Mouse (Mus musculus) frontal cortex, adult (tissue): ENCODE measurements around the gene Nynrin.

Experiments used
- ATAC-seq: cut with Nextera tagmentation; 2 replicates; pipeline ENCODE4 v1.9.2; 2017; ENCODE audit warnings: mild to moderate bottlenecking, moderate library complexity, mixed read lengths; ENCODE audit not compliant: low TSS enrichment

The Nynrin gene

DNA sequence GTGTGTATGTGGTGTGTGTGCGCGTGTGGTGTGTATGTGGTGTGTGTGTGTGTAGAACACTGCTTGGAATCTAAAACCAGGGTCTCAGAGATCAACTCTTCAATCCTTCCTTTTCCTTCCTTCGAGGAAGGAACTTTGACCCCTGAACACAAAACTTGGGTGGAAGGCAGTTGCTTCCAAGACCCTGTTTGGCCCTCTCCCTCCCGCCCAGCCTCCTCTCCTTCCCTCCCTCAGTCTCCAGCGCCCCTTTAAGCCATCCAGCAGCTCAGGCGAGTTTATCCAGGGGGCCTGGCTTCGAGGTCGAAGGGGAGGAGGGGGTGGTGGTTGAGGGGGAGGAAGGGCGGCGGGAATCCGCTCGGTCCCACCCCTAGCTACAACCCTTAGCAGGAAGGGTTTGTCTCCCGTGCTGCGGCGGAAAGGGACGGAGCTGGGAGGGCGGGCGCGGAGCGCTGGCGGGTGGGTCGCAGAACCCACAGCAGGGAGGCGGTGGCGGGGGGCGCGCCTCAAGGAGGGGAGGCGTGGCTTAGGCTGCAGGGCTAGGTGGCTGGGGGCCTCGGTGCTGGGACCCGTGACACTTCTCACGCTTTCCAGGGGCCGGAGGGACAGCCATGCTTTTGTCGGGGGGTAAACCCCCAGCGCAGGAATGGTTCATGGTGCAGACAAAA lies at the start of gene Nynrin:
TSS of gene Nynrin (plus strand) at position 390 of the 665 bp plus-strand sequence.
- peak; percentile 43 for ATAC-seq

DNA sequence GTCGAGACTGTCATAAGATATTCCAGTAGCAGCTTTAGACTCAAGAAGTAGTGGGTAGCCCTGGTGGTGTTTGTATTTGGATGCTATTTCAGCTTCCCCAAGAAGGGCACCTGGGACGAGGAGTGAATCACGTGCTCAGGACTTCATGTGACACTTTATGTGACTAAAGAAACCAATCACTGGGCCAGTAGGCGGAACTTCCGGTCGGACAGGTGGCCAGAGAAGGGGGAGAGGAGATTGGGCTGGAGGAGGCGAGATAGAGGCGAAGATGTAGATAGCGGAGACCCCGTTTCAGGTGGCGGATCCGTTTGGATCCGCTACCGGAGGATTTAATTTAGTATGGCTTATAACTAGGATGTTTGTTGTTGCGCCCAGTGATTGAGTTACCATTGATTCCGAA lies 38.9 kb upstream of the Nynrin start:
- no peak for ATAC-seq

DNA sequence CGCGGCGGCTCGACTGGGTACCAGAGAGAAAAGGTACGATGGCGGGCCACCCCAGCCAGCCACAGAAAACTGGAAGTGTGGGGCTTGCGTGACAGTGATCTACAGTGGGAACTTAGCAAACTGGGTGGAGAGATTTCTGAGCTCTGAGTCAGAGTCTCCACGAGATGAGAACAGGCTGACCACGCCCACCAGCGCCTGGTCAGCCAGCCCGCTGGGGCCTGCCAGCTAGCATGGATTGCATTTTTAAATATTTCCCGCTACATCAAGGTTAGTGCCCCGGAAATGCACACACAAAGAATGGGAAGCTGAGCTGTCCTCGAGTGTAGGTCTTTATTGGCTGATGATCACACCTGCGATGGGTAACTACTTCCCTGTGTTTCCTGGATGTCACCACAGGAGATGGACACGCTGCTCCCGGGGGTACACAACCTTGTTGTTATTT lies 38.5 kb upstream of the Nynrin start:
- ATAC-seq, result no peak

DNA sequence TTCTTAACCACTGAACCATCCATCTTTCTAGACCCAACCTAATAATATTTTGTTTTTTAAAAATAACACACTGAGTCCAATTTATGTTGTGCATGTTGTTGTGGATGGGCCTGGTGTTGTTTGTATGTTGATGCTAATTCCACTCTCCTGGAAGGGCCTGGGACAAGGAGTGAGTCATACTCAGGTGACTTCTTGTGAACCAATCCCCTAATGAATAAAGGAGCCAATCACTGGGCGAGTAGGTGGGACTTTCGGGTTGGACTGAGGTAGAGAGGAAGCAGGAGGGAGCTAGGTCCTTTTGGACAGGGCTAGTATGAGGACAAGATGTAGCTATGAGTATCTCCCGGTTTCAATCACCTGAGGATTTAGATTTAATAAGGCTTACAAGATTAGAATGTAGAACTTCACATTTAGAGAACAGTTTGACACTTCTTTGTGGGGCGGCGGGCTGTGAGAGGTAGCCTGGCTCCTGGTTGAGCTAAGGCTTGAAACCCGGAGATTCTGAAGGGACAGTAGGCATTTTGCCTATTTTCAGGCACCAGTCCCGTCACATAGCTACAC lies 33.9 kb upstream of the Nynrin start:
- ATAC-seq, result no peak

DNA sequence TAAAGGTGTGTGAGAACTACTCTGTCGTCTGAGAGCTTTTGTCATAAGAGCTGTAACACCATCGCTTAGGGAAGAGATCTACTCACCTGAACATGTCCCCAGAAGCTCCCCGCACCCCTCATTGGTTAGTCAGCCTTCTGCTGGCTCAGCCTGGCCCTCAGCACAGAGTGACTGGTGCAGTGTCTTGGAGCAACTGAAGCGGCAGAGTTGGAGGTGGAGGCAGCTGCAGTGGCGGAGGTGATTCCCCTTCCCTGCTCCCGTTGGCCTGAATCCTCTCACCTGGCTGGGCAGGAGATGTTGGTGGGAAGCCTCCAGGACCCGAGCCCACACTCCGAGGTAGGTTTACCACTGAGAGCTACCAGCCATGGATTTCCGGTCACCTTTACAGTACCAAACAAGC lies 33.2 kb upstream of the Nynrin start:
- no peak for ATAC-seq

DNA sequence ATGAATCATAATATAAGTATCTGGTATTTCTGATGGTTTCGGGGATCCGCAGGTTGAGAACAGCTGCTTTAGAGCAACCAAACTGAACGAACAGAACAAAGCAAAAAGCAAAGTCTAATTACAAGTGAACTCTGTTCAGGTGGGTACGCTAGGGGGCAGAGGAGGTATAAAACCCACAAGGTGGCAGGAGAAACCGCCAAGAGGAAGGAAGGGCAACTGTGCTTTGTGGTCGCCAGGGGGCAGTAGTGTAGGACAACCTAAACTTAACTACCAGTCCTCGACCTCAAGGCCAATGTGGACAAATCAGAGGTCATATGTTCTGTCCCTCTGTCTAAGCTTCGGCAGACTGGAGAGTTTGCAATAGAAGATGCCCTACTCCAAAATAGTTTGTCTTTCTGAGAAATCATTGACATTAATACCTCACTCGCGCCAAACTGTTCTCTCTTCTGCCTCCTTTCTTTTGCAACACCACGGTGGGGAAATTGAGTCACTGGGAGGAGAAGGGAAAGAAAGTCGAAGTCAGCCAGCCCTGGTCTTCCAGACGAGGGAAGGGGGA lies 31.3 kb upstream of the Nynrin start:
- ATAC-seq, result peak; percentile 72

DNA sequence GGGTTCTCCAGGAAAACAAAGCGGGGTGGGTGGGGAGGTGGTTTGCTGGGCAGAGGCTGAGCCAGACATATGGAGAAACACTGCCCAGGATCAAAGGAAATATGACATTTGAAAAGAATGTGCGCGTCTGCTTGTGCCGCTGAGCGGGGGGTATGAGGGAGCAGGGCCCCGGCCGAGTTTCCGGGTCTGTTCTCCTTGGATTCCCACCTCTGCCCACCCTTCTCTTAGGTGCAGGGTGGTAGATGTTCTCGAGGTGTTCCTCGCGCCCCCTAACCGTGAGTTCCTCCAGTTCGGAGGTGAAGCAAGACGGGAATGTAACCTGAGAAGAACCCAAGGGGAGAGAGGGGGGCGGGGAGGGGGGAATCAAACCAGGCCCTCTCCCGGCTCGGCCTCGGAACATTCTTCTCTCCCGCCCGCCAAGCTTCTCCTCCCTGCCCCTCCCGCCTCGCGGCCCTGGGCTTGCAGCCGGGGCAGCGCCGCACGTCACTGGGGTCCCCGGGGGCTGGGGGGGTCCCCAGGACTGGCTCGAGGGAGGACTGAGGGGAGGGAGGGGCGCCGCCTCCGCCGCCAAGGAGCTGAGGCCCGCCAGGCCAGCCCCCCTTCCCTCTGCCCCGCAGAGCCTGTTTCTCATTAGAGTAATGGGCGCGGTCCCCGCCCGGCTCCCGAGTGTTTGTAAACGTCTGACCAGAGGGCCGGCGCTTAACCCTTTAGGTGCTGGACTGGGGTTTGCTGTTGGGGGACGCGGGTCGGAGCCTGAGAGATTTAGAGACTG lies 30.6 kb upstream of the Nynrin start, which contains the start of gene Nfatc4:
TSS of gene Nfatc4 (plus strand) at position 154 of the 772 bp plus-strand sequence.
- no peak for ATAC-seq

DNA sequence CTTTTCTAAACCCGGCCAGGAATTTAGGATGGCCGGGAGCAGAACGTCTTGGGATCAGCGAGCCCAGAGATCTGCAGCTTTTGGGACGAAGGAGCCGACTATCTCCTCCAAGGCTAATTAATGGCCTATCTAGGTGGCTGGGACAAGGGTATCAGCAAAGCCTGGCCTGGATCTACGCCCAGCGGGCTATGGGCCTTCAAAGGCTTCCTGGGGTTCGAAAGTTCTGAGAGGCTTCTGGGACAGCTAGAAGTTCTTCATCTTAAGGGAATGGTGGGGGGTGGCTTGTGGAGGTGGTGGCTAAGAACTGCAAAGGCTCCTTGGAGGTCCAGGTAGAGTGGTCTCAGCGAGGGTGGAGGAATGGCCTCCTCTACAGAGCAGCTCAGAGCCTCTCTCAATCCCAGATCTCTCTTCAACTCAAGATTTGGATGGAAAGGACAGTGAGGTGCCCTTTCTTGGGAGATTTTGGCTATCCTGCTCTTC lies 29.8 kb upstream of the Nynrin start:
- no peak for ATAC-seq

DNA sequence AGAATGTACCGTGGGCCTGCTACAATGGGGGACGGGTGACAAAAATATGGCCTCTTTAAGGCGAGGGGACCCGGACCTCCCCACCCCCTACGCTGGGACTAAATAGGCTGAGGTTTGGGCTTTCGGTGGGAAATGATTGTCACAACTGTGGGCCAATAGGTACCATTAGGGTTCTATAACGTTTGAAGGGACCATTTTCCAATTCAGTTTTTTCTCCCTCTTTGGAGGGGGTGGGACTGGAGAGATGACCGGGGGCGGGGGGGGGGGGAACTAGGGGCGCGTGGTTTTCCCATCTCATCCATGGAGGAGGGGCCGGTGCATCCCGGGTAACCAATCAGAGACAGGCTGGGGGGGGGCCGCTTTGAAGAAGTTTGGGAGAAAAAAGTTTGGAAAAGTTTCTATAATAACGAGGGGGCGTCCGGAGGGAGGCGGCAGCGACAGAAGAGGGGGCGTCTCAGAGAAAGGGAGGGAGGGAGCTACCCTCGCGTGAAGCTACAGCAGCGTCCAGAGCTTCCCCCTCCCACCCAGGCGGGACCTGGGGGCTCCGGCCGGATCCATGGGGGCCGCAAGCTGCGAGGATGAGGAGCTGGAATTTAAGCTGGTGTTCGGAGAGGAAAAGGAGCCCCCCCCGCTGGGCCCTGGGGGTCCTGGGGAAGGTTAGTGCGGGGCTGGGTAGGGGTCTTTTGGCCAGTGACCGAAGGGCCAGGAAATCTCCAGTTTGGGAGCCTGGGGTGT lies 29.2 kb upstream of the Nynrin start:
- ATAC-seq, result no peak

DNA sequence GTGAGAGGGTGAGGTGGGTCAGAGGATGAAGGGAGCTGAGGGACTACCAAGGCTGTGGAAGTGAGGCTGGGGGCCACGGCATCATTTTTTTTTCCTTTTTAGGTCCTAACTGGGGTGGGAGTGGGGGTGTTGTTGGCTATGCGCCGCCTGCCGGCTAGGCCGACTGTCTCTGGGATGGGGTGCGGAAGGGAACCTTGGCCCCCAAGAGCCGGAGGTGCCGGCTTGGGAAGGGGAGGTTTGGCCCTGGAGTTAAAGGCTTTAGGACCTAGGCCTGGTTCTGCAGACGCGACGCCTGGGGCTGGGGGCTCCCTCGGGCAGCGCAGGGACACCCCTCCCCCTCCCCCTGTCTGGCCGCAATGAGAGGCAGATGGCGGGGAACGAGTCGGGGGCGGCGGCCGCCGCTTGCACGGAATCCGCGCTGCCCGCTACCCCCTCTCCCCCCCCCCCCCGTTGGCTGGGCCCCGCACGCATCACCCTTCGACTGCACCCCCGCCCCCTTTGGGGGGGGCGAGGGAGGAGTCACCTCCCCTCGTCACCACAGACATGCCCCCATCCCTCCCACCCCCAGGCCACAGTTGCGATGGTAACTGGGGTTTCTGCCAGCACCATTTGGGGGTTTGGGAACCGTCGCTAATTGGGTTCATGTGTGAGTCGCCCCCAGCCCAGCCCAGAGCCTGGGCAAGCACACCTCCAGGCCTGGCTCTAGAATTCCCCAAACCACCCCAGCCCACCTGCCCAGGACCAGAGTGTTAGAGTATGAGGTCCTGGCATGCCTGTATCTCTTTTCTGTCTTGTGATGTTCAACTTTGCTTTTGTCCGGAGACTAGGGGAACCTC lies 28.4 kb upstream of the Nynrin start:
- no peak for ATAC-seq

DNA sequence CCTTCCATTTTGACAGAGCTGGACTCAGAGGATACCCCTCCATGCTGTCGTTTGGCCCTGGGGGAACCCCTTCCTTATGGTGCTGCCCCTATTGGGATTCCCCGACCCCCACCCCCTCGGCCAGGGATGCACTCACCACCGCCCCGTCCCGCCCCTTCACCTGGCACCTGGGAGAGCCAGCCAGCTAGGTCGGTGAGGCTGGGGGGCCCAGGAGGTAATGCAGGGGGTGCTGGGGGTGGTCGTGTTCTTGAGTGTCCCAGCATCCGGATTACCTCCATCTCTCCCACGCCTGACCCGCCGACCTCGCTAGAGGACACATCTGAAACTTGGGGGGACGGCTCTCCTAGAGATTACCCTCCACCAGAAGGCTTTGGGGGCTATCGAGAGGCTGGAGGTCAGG lies 27.7 kb upstream of the Nynrin start:
- ATAC-seq, result no peak

DNA sequence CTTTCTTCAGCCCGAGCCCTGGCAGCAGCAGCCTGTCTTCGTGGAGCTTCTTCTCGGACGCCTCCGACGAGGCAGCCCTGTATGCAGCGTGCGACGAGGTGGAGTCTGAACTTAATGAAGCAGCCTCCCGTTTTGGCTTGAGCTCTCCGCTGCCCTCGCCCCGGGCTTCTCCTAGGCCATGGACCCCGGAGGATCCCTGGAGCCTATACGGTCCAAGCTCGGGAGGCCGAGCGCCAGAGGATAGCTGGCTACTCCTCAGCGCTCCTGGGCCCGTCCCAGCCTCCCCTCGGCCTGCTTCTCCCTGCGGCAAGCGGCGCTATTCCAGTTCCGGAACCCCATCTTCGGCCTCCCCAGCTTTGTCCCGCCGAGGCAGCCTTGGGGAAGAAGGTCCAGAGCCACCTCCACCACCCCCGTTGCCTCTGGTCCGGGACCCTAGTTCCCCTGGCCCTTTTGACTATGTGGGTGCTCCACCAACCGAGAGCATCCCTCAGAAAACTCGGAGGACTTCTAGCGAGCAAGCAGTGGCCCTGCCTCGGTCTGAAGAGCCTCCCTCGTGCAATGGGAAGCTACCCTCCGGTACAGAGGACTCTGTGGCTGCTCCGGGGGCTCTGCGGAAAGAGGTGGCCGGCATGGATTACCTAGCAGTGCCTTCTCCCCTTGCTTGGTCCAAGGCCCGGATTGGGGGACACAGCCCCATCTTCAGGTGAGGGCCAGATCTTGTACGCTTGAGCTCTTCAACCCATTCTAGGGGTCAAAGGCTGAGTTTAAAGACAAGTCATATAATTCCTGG lies 27.1 kb upstream of the Nynrin start:
- ATAC-seq, result no peak

DNA sequence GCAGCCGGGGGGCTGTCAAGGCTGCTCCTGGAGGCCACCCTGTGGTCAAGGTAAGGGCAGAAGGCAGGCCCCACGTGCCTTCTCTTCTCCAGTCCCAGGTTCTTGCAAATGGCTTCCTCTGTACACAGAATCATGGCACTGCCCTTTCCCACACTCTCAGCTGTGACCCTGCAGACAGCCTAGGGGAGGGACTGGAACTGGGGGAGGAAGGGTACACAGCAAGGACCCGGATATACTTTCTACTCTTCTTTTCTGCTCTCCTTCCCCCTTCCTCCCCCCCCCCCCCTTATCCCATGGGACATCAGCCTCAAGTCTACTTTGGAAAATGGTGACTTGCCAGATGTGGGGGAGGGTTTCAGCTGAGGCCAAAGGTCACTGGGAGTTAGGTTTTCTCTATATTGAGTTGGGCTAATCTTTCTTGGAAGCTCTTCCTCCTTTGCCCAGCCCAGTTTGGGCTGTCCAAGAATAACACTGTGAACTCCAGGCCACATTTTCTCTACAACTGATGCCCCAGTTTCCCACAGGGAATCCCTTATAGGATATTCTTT lies 25.0 kb upstream of the Nynrin start:
- ATAC-seq, result no peak

DNA sequence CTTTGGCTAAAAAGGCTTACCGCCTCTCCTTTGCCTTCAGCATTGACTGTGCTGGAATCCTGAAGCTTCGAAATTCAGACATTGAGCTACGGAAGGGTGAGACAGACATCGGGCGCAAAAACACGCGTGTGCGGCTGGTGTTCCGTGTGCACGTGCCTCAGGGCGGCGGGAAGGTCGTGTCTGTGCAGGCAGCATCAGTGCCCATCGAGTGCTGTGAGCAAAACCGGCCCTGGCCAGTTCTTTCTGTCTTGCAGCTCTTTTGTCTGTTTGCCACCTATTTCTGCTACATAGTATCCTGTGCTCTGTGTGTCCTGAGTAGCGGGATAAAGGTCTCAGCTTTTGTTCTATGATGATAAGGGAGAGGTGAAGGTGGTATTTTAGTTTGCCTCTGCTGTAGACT lies 24.0 kb upstream of the Nynrin start:
- ATAC-seq, result no peak

DNA sequence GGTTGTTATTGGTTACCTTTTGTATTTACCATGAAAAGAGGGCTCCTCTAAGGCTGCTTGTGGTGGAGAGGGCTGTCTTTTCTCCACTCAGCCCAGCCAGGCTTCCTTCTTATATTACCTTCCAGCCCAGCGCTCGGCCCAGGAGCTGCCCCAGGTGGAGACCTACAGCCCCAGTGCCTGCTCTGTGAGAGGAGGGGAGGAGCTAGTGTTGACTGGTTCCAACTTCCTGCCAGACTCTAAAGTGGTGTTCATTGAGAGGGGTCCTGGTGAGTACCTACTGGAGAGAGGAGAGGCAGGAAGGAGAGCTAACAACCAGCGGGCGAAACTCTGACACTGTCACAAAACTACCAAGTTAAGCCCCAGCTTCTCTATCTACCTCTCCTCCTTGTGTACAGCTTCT lies 23.5 kb upstream of the Nynrin start:
- no peak for ATAC-seq

DNA sequence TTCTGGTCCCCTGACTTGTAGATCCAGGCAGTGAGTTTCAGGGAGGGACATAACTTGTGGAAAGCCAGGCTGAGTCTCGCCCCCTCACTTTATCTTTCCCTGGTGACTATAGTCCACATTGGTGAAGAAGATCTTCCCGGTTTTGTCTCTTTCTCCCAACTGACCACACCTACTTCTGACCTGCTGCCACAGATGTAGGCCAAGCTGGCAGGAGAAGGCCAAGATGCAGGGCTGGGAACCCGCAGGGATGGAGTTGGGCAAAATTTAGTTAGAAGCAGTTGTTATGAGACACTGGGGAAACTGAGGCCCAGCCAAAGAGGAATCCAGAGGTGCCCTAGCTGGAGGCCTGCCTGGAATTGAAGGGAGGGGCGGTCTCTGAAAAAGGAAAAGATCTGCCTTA lies 20.7 kb upstream of the Nynrin start:
- ATAC-seq, result no peak

DNA sequence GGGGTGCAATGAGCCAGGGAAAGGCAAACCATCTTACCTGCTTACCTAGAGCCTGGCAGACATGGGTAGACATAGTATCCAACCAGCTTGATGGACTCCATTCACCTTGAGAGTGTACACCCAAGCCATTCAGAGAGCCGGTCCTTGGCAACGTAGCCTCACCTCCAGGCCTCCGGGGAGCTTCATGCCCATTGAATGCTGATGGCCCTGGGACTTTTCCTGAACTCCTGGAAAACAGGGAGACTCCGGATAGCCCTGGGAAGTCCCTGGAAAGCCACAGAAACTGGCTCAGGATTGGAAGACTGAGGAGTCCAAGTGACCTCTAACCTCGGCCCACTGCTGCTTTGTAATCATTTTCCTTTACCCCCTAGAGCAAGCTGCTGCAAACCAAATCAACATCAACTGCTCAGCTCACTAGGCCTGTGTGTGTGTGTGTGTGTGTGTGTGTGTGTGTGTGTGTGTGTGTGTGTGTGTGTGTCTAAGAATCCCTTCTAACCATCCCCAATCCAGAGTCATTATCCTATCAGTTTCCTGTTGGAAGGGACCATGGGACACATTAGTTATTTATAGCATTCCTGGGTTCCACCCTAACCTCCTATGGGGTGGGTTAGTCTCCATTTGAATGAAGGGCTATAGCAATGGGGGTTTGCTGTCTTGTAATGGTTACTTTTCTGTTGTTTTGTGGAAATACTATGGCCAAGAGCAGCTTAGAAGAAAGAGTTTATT lies 18.8 kb upstream of the Nynrin start:
- no peak for ATAC-seq

DNA sequence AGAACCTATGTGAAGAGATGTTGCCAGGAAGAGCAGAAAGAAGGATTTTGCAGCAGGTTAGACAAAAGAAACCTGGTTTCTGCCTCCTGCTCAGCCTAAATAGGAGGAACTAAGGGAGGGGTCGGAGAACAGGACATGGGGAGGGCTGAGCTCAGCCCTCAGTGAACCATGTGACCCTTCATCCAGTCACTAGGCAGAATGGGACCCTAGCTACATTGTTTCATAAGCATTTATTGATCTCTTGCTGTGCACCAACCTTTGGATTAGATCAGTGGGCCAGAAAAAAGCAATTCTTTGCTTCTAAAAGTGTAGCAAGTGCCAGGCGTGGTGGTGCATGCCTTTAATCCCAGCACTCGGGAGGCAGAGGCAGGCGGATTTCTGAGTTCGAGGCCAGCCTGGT lies 15.5 kb upstream of the Nynrin start:
- ATAC-seq, result no peak

DNA sequence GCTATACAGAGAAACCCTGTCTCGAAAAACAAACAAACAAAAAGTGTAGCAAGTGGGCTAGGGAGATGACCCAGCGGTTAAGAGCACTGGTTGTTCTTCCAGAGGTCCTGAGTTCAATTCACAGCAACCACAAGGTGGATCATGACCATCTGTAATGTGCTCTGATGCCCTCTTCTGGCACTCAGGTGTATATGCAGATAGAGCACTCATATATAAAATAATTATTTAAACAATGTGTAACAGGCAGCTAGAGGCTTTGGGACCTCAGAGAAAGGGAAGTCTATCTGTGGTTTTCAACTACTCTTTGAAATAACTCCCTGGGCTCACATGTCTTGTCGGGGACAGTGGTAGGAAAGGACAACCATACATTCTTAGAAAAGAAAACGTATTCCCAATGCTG lies 15.1 kb upstream of the Nynrin start:
- no peak for ATAC-seq
